Mouse (Mus musculus) thymus, adult 2 months (tissue): ENCODE results near the gene Ubtd2. TPM values are rescaled to one million over a fixed set of nuclear protein-coding genes. Genes with fewer than 3 reads are reported as not detected.

ENCODE experiments used
- DNase-seq: peaks from one replicate; pipeline ENCODE4 v3.0.0; 2021
- H3K27ac ChIP-seq: fragments of 200-500 bp; 2 replicates; pipeline ENCODE4 v1.5.1; 2012; ENCODE audit warnings: low read length, control low read depth; ENCODE audit not compliant: control insufficient read depth, insufficient read depth
- H3K27me3 ChIP-seq: fragments of 200-500 bp; 2 replicates; pipeline ENCODE4 v1.6.1; 2012; ENCODE audit warnings: mild to moderate bottlenecking, low read length, moderate library complexity, mixed read lengths; ENCODE audit not compliant: control insufficient read depth, insufficient read depth
- H3K36me3 ChIP-seq: fragments of 200-500 bp; 2 replicates; pipeline ENCODE4 v1.6.1; 2012; ENCODE audit warnings: mild to moderate bottlenecking, low read length, moderate library complexity; ENCODE audit not compliant: control insufficient read depth, insufficient read depth
- H3K4me1 ChIP-seq: fragments of 200-500 bp; replicated peaks from 2 replicates; pipeline ENCODE4 v1.6.1; 2012; ENCODE audit warnings: low read length; ENCODE audit not compliant: control insufficient read depth, insufficient read depth
- H3K4me3 ChIP-seq: fragments of 200-500 bp; 2 replicates; pipeline ENCODE4 v1.5.1; 2012; ENCODE audit warnings: mild to moderate bottlenecking, low read length, control low read depth, moderate library complexity; ENCODE audit not compliant: control insufficient read depth, insufficient read depth
- CTCF ChIP-seq: fragments of 200-500 bp; IDR thresholded peaks from 2 replicates; pipeline ENCODE4 v1.5.1; 2012; ENCODE audit warnings: mild to moderate bottlenecking, control low read depth, low read length, moderate library complexity, borderline replicate concordance; ENCODE audit not compliant: control insufficient read depth, poor library complexity, insufficient read depth; ENCODE audit errors: extremely low read depth
- POLR2A ChIP-seq: fragments of 200-500 bp; IDR thresholded peaks from 2 replicates; pipeline ENCODE4 v1.6.1; 2012; ENCODE audit warnings: mild to moderate bottlenecking, low read length, control low read depth, moderate library complexity; ENCODE audit not compliant: control insufficient read depth, poor library complexity, insufficient read depth; ENCODE audit errors: extremely low read depth
- WGBS: fragments of 180-500 bp; shearing (Covaris S2); methylation state at CpG from one replicate; pipeline ENCODE4 v1.1.7; 2018; 5-methylcytosine and 5-hydroxymethylcytosine counted together
- polyA plus RNA-seq: library from polyadenylated mRNA; depleted of rRNA; stranded (reverse); fragments of >200 nt; gene quantifications from 2 replicates; pipeline ENCODE4 v1.2.3, GENCODE M21; 2012; rRNA removed

Gene Ubtd2
- polyA plus RNA-seq, 1 experiment, result 9.1 TPM

DNA sequence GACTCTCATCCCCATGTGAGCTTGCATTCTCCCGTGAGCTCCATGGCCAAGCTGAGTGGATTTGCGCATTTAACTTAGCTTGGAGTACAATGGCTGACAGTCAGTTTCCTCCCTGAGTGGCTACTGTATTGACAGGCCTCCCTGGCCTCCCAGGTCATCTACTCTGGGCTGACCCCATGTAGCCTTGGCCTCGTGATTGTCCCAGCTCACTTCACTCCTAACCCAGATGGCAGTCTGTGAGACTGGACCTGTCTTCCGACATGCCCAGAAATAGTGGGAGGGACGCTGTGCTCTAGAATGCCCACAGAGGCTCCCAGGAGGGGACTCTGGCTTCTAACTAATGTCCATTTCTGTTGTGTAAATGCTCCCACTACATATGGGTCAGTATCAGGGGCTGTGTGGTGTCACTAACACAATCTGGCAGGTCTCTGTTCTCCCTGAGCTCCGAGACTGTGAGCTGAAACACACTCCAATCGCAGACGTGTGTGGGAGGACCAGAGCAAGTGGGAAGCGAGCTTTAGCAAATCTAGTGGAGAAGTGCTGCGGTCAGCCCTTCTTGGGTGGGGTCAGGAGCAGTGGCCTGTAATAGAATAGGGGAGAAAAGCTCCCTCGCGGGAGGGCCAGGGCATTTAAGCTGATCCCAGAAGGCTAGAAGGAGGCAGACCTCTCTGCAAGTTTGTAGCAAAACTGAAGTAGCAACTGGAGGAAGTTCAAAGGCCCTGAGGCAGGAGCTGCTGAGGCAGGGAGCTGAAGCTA, 105.0 kb downstream of the Ubtd2 start:
- no peaks in the 10 kb centered on the region for H3K36me3 ChIP-seq
- H3K27ac ChIP-seq, result no peak overlapping the region
- peaks cover 38% of the 10 kb centered on the region for H3K4me1 ChIP-seq
- no peak for DNase-seq
- no peak overlapping the region for H3K4me3 ChIP-seq
- TF ChIP-seq POLR2A (no peak), CTCF (no peak)
- no peaks in the 10 kb centered on the region for H3K27me3 ChIP-seq
- 96% methylated on average over 12 of the region's 12 CpGs for WGBS

DNA sequence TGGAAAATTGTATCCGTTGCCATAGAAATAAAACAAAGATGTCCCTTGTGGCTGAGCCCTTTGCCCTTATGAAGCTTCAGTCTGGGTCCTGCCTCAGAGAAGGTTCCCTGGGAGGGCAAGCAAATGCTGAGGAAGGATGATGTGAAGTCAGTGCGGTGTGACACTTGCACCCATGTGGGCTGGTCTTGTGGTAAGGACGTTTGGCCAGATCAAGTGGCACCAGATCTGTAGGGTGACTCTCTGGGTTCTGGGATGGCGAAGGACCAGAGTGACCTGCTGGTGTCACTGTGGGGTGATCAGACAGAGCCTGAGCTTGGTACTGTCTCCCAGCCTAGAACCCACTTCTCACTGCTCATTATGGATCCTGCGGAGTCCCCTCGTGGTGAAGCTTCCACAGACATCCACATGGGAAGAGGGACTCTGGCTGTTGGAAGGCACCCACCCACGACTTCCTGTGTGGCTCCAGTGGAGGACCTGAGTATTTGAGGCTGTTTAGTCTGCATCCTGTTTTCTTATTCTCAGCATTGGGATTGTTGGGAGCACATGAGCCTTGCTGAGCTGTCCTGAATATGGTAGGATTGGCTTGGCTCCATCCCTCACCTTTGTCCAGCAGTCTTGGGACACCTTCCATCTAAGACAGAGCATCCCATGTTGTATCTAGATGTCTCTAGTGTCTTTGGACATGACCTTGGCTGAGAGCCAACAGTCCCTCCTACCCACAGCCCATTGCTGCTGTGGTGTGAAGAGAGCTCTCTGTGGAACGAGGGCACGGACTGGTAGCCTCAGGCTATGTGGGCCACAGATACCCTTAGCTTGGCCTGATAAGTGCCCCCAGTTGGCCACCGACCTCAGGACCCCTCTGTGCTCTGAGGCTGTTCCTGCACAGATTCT, 106.5 kb downstream of the Ubtd2 start:
- H3K4me3 ChIP-seq, result no peak overlapping the region
- 38% methylated on average over 10 of the region's 10 CpGs for WGBS
- no peak overlapping the region for H3K27ac ChIP-seq
- peaks cover 46% of the 10 kb centered on the region for H3K4me1 ChIP-seq
- TF ChIP-seq CTCF (no peak), POLR2A (no peak)
- H3K27me3 ChIP-seq, result no peaks in the 10 kb centered on the region
- no peaks in the 10 kb centered on the region for H3K36me3 ChIP-seq
- no peak for DNase-seq

DNA sequence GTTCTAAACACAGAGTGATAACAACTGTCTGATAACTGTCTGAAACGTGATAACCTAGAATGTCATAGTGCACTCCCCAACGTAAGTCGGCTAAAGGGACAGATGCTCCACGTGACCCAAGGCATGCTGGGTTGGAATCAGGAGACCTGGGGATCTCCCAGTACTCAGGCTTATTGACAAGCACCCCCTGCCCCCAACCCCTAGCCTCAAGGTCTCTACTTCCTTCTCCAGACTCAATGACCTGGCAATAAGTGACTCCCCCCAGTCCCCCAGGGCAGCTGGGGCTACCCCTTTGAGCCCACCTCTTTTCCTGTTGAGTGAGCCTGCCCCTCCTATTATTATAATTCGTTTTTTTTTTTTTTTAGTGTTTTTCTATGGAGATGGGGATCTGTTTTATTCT, 107.5 kb downstream of the Ubtd2 start:
- Histone ChIP-seq H3K4me3 (no peak overlapping the region), H3K36me3 (no peaks in the 10 kb centered on the region), H3K4me1 (peaks cover 48% of the 10 kb centered on the region), H3K27me3 (no peaks in the 10 kb centered on the region), H3K27ac (no peak overlapping the region)
- TF ChIP-seq CTCF, result no peak
- TF ChIP-seq POLR2A, result no peak
- DNase-seq, result no peak
- WGBS, result 72% methylated on average over 5 of the region's 5 CpGs

DNA sequence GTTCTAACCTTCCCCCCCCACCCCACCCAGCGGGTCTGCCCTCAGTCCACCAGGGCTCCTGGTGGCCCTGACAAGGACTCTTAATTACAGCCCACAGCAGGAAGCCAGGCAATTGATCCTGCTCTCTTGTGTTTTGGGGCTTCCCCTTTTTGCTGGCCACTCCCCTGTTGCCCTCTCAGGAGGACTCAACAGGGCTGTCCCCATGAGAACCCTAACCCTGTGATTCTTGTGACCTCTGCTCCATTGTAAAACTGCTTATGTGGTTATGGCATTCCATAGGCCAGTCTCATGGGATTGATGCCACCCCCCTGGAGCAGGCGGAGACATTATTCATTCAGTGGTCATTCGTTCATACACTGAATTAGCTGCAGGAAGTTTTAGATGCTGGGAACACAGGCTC, 108.5 kb downstream of the Ubtd2 start:
- Histone ChIP-seq H3K4me3 (no peak overlapping the region), H3K27ac (no peak overlapping the region), H3K27me3 (no peaks in the 10 kb centered on the region), H3K36me3 (no peaks in the 10 kb centered on the region), H3K4me1 (peaks cover 39% of the 10 kb centered on the region)
- 77% methylated on average over 3 of the region's 3 CpGs for WGBS
- DNase-seq, result no peak
- TF ChIP-seq CTCF, result no peak
- TF ChIP-seq POLR2A, result no peak

DNA sequence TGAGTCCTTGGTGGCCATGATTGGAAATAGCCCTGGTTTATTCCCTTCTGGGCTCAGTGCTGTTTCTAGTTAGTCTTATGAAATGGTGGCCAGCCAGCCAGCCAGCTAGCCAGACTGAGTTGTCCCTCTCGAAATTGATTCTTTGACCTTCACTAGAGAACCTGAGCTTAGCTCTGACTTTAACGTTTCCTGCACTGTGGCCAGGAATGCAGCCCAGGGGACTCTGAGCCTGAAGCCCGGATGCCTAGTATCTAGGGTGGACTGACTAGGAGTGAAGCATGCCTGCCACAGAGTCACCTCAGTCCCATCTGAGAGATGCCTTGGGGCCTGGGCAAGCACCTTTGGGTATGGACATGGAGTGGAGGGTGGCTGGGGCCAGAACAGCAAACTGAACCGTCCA, 109.5 kb downstream of the Ubtd2 start:
- WGBS, result 50% methylated on average over 4 of the region's 4 CpGs
- TF ChIP-seq POLR2A (no peak), CTCF (no peak)
- peaks cover 35% of the 10 kb centered on the region for H3K4me1 ChIP-seq

DNA sequence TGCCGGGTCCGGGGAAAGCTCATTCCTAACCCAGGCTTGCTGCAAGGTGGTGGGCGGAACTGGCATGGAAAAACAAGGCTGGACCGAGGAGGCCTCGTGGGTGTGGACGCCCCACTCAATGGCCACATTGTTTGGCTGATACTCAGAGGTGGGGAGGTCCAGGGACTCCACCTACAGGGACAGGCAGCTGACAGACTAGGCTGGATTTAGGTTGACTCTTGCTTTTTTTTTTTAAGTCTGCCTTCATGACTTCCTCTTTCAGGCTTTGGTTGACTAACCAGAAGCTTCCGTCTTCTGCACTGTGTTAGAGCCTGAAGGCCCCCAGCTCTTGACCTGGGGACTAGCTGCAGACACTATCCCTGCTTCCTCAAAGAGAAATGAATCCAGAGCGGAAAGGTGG, 109.9 kb downstream of the Ubtd2 start:
- Histone ChIP-seq H3K4me1 (peaks cover 35% of the 10 kb centered on the region), H3K27me3 (no peaks in the 10 kb centered on the region), H3K36me3 (no peaks in the 10 kb centered on the region), H3K4me3 (no peak overlapping the region), H3K27ac (no peak overlapping the region)
- DNase-seq, result no peak
- WGBS, result 16% methylated on average over 8 of the region's 8 CpGs
- TF ChIP-seq POLR2A (no peak), CTCF (no peak)

More for the DNA sequence above, 109.5 kb downstream of the Ubtd2 start:
- no peak for DNase-seq
- H3K4me3 ChIP-seq, result no peak overlapping the region
- no peaks in the 10 kb centered on the region for H3K27me3 ChIP-seq
- no peak overlapping the region for H3K27ac ChIP-seq
- no peaks in the 10 kb centered on the region for H3K36me3 ChIP-seq

DNA sequence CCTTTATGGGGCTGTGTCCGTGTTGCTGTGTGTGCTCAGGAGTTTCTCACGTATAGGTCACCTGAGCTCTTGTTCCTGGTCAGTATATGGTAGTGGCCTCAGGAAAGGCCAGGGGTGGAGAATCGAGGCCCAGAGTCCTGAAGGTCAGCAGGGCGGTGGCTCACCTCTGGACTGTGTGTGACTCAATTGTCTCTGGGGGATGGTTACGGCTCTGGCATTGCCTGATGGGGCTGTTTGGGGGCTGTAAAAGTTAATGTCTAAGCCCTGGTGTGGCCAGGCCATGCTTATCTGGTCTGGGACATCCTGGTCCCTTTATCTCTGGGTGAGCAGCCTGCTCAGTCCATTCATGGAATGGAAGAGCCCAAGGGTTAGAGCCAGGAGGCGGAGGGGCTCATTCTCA, 111.0 kb downstream of the Ubtd2 start:
- 95% methylated on average over 6 of the region's 6 CpGs for WGBS
- Histone ChIP-seq H3K27me3 (no peaks in the 10 kb centered on the region), H3K27ac (no peak overlapping the region), H3K36me3 (no peaks in the 10 kb centered on the region), H3K4me1 (peaks cover 35% of the 10 kb centered on the region), H3K4me3 (no peak overlapping the region)
- DNase-seq, result no peak
- TF ChIP-seq CTCF (no peak), POLR2A (no peak)

Other genes starting within 250 kb of the Ubtd2 start
- 56.3 and 66.1 TPM in 2 replicates for gene Snrnp25, start 250.0 kb upstream of the Ubtd2 start, polyA plus RNA-seq
- 29.9 and 44.9 TPM in 2 replicates for gene Rhbdf1, start 233.1 kb upstream of the Ubtd2 start, polyA plus RNA-seq
- 21.0 and 25.5 TPM in 2 replicates for gene Mpg, start 228.9 kb upstream of the Ubtd2 start, polyA plus RNA-seq
- gene Nprl3, start 187.7 kb upstream of the Ubtd2 start, polyA plus RNA-seq, result 107 and 118 TPM in 2 replicates
- gene Hba-x, start 179.0 kb upstream of the Ubtd2 start, polyA plus RNA-seq, result 1.3 and 1.9 TPM in 2 replicates
- gene Hba-a1, start 171.9 kb upstream of the Ubtd2 start, polyA plus RNA-seq, result 1,371 and 1,698 TPM in 2 replicates
- 0.23 TPM in 1 of 2 replicates, not detected in the other for gene Hbq1b, start 168.4 kb upstream of the Ubtd2 start, polyA plus RNA-seq
- gene Hba-a2, start 158.9 kb upstream of the Ubtd2 start, polyA plus RNA-seq, result 2,237 and 2,638 TPM in 2 replicates
- 0.27 TPM in 1 of 2 replicates, not detected in the other for gene Hbq1a, start 155.3 kb upstream of the Ubtd2 start, polyA plus RNA-seq
- gene Sh3pxd2b, start 107.5 kb upstream of the Ubtd2 start, polyA plus RNA-seq, result 6.8 and 7.5 TPM in 2 replicates
- gene Efcab9, start 76.7 kb downstream of the Ubtd2 start, polyA plus RNA-seq, result 0.71 and 0.85 TPM in 2 replicates
- 50.3 and 55.4 TPM in 2 replicates for gene Stk10, start 77.9 kb downstream of the Ubtd2 start, polyA plus RNA-seq
- gene Fbxw11, start 187.4 kb downstream of the Ubtd2 start, polyA plus RNA-seq, result 55.6 and 61.7 TPM in 2 replicates